Mouse (Mus musculus): Measurements from ENCODE around the gene Yju2. TPM values are rescaled to one million over a fixed set of nuclear protein-coding genes. Genes with fewer than 3 reads are reported as not detected.

The Yju2 gene
- 16.2 and 16.8 TPM in 2 replicates for polyA plus RNA-seq (2015; fragmentation: Nextera tagmentation; extraction: Ambion mirVana)

DNA sequence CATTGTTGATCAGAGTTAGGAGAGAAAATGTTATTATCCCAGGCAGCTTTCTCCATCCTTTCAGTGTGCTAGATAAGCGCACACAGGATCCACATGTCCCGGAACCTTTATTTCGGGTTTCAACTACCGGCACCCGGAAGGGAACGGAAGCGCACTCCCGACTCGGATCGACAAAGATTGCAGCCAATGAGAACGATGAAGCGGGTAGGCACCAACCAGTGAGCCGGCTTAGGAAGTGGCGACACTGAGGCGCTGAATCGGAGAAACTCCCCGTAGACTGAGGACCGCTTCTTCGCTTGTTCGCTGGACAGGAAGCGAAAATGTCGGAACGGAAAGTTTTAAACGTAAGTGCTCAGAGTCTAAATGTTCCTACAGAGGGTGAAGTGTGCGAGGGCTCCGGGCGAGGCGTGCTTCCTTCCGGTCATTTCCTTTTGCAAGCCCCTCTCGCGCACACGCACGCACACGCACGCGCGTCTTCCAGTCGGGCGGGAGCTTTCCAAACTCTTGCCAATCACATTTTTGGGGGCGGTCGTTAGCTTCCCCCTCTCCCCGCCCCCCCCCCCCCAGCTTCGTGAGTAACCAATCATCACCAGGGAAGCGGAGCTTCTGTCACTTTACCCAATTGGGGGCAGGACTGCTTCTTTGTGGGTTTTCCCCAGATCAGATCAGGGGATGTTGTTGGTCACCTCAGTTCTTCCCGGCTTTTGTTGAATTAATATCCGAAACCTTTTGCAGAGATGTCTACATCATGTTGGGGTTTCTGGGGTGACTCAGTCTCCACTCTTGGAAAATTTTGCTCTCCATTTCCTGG is at the start of gene Yju2:
Gene Yju2, plus strand, starts transcription at position 182 of the 811 bp plus-strand sequence.

DNA sequence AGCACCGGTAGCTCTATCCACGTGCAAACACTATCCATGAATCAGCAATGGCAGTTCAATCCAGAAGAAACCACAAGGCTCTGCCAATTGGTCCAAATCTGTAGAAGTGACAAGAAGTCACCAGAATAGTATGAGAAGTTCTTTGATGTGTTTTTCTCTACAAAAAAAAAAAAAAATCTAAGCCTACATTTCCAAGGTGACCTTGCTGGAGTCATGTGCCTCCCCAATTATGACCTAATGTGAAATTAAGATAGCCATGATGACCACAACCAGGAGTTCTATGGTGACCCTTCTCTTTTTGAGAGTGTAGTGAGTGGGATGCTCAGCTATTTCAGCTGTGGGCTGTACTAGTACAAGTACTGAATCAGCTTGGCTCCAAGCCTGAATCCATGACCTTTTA is 9.5 kb upstream of the Yju2 start, which contains the start of gene Zfp119b:
Gene Zfp119b, minus strand, starts transcription at position 101 of the 400 bp plus-strand sequence.

DNA sequence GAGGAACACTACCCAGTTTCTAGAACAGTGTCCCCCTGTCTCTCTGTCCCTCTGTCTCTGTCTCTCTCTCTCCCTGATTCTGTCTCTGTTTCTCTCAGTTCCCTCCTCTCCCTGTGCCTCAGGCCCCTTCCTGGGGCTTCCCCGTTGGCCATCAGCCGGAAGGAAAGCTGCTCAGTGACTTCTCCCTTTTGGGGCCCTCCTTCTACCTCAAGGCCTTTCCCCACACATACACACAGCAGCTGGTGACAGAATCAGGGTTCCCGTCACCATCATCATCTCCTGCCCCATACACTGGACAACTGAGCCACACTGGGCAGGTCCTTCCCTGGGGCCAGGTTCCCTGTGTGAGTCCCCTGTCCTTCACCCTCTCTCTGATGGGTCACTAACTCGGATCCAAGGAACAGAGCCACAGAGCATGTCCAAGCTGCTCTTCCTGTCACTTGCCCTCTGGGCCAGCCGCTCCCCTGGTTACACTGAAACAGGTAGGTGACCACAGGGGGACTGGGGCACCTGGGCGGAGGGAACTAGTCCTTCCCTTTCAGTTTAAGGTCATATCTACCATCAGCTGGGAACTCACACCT is 6.4 kb upstream of the Yju2 start, which contains the start of gene Ebi3:
Gene Ebi3, plus strand, starts transcription at position 194 of the 581 bp plus-strand sequence.

DNA sequence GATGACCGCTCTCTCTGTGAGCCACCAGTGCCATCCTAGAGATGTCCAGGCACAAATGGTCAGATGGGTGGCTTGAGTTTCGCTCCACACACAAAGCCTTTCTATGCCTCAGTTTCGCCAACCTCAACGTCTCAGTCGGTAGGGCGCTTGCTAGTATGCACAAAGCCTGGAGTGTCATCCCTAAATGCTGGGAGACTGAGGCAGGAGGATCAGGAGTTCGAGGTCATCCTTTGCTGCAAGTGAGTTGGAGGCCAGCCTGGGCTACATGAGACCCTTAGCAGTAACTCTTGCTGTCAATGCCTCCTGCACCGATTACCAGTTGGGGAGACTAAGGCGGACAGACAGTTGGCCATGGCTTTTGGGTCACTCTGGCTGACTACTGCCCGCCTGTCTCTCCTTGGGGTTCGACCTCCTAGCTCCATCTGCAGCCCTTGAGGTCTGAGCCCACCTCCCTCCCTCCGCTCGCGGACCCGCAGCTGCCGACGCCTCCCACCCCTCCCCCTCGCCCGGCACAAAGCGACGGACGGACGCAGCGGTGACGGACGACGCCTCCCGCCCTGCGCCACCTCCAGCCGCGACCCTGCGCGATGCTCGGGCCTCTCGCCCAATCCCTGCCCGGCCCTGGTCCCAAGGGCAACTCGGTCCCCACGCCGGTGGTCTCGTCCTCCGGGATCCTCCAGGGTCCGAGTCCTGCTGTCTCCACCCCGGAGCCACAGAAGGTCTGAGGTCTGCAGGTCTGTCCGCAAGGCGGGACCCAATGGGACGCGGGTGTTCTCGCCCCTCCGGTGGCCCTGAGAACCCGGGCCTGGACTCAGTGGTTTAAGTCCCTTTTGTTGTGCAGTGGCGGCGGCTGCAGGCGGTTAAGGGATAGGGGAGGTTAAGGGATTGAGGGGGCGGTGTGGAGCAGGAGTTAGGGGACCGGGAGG is 11.3 kb downstream of the Yju2 start, which contains the start of gene Shd:
Gene Shd, plus strand, starts transcription at position 502 of the 926 bp plus-strand sequence.

DNA sequence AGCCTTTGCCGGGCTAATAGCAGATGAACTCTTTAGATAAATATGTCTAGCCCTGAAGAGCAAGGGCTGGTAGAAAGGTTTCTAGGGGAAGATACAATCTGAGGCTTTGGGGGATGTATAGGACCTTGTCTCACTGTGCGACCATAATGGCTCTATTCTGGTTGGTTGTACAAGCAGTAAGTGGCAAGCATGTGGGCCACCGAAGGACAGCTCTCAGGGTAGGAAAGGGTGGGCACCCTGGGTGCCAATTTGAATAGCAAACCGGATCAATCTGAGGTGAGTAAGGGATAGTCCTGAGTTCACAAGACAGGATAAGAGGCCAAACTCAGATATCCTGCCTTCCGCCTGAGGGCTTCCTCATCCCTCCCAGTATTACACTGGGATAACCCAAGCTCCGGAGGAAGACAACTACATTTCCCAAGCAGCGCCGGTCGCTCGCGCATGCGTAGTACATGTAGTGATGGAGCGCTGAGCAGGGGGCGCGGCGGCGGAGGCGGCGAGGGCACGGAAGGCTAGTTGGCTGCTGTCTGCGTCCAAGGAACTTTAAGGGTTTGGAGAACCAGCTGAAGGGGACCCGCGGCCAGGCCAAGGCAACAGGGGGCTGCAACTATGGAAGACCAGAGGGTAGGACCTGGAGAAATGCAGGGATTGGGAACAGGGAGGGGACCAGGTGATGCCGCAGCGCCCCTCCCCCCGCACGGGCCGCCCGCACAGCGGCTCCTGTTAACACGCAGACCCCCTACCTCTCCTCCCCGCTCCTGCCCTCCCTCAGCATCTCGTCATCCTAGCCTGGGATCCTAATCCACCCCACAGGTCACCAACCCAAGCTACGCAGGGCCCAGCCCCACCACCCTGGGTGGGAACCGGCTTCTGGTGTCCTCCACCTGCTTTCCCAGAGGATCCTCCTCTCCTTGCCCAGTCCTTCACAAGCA is 27.4 kb downstream of the Yju2 start, which contains the start of gene Fsd1:
Gene Fsd1, plus strand, starts transcription at position 480 of the 932 bp plus-strand sequence.

DNA sequence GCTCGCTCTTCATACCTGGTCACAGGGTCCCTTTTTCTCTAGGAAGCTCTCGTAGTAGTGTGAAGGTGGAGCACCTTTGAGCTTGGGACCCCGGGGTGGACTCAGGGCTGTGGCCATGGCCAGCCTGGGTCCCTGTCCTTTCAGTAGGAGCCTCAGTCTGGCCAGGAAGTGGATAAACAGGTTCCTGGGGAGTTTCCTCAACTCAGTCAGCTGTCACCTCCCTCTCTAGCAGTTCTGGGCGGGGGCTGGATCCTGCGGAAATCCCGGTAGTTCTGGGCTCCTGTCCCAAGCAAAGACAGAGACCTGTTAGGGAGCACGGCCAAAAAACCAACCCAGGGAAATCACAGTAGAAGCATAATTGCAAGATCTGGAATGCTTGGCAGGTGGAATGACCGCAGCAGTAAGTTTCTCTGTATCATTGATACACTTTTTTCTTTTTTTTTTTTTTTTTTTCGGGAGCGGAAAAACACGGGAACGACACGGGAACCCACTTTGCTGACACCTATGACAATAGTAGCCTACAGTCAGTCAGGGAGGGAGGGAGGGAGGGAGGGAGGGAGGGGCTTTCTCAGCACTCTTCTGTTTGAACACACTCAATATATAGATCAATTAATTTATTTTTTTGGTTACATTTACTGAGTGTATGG is 46.6 kb downstream of the Yju2 start, which contains the start of the genes Stap2 and Mpnd:
Gene Stap2, minus strand, starts transcription at position 170 of the 647 bp plus-strand sequence.
Gene Mpnd, plus strand, starts transcription at position 297 of the 647 bp plus-strand sequence.

Other genes starting within 250 kb of the Yju2 start
- gene Pot1b, start 246.5 kb upstream of the Yju2 start, polyA plus RNA-seq (2015; fragmentation: Nextera tagmentation; extraction: Ambion mirVana), result 3.0 and 3.6 TPM in 2 replicates
- 0.08 and 0.09 TPM in 2 replicates for gene Adgre4, start 209.1 kb upstream of the Yju2 start, polyA plus RNA-seq (2015; fragmentation: Nextera tagmentation; extraction: Ambion mirVana)
- gene Zfp119a, start 80.2 kb upstream of the Yju2 start, polyA plus RNA-seq (2015; fragmentation: Nextera tagmentation; extraction: Ambion mirVana), result 8.3 and 8.4 TPM in 2 replicates
- 11.0 and 13.5 TPM in 2 replicates for gene Zfp959, start 67.0 kb upstream of the Yju2 start, polyA plus RNA-seq (2015; fragmentation: Nextera tagmentation; extraction: Ambion mirVana)
- gene Zfp119b, start 9.6 kb upstream of the Yju2 start, polyA plus RNA-seq (2015; fragmentation: Nextera tagmentation; extraction: Ambion mirVana), result 7.6 and 7.7 TPM in 2 replicates
- 8.1 and 8.7 TPM in 2 replicates for gene Ebi3, start 6.5 kb upstream of the Yju2 start, polyA plus RNA-seq (2015; fragmentation: Nextera tagmentation; extraction: Ambion mirVana)
- gene Shd, start 11.4 kb downstream of the Yju2 start, polyA plus RNA-seq (2015; fragmentation: Nextera tagmentation; extraction: Ambion mirVana), result 154 and 192 TPM in 2 replicates
- 184 and 209 TPM in 2 replicates for gene Fsd1, start 27.4 kb downstream of the Yju2 start, polyA plus RNA-seq (2015; fragmentation: Nextera tagmentation; extraction: Ambion mirVana)
- gene Stap2, start 46.5 kb downstream of the Yju2 start, polyA plus RNA-seq (2015; fragmentation: Nextera tagmentation; extraction: Ambion mirVana), result 3.7 and 5.4 TPM in 2 replicates
- gene Mpnd, start 46.6 kb downstream of the Yju2 start, polyA plus RNA-seq (2015; fragmentation: Nextera tagmentation; extraction: Ambion mirVana), result 109 and 145 TPM in 2 replicates
- 80.6 and 84.8 TPM in 2 replicates for gene Sh3gl1, start 77.5 kb downstream of the Yju2 start, polyA plus RNA-seq (2015; fragmentation: Nextera tagmentation; extraction: Ambion mirVana)
- 2.8 and 3.3 TPM in 2 replicates for gene Chaf1a, start 81.3 kb downstream of the Yju2 start, polyA plus RNA-seq (2015; fragmentation: Nextera tagmentation; extraction: Ambion mirVana)
- gene Ubxn6, start 115.9 kb downstream of the Yju2 start, polyA plus RNA-seq (2015; fragmentation: Nextera tagmentation; extraction: Ambion mirVana), result 64.8 and 72.3 TPM in 2 replicates
- gene Hdgfl2, start 120.5 kb downstream of the Yju2 start, polyA plus RNA-seq (2015; fragmentation: Nextera tagmentation; extraction: Ambion mirVana), result 97.5 and 111 TPM in 2 replicates
- 0.09 and 0.15 TPM in 2 replicates for gene Plin4, start 150.7 kb downstream of the Yju2 start, polyA plus RNA-seq (2015; fragmentation: Nextera tagmentation; extraction: Ambion mirVana)
- 3.1 and 3.5 TPM in 2 replicates for gene Plin5, start 158.5 kb downstream of the Yju2 start, polyA plus RNA-seq (2015; fragmentation: Nextera tagmentation; extraction: Ambion mirVana)
- 0.37 and 1.8 TPM in 2 replicates for gene Lrg1, start 162.9 kb downstream of the Yju2 start, polyA plus RNA-seq (2015; fragmentation: Nextera tagmentation; extraction: Ambion mirVana)
- gene Sema6b, start 181.2 kb downstream of the Yju2 start, polyA plus RNA-seq (2015; fragmentation: Nextera tagmentation; extraction: Ambion mirVana), result 17.3 and 18.0 TPM in 2 replicates
- 7.9 and 9.2 TPM in 2 replicates for gene Tnfaip8l1, start 203.4 kb downstream of the Yju2 start, polyA plus RNA-seq (2015; fragmentation: Nextera tagmentation; extraction: Ambion mirVana)
- 92.3 and 100 TPM in 2 replicates for gene Mydgf, start 224.8 kb downstream of the Yju2 start, polyA plus RNA-seq (2015; fragmentation: Nextera tagmentation; extraction: Ambion mirVana)